ENCODE assay signal across 8 mouse cellular contexts in genomic region chr7:89337711-89338349, GRCm38 (mm10).
DNase-seq lines count a peak whose midpoint lies in the region; ATAC-seq and TF ChIP-seq lines count a peak whose summit lies in the region.

No protein-coding gene starts in this region.

- 28% methylated on average over 10 of the region's 10 CpGs for WGBS in lung, embryonic 15.5 days
- WGBS in embryonic facial prominence, embryonic 12.5 days: 45% methylated on average over 10 of the region's 10 CpGs
- WGBS in intestine, embryonic 16.5 days: 26% methylated on average over 10 of the region's 10 CpGs
- 5% methylated on average over 10 of the region's 10 CpGs for WGBS in olfactory bulb, adult 2 months

- no peak for TF ChIP-seq POLR2A in olfactory bulb, adult 2 months (IDR thresholded peaks at IDR 0.05; ENCODE audit: insufficient read depth, low read depth, low read length)

- TF ChIP-seq CTCF in olfactory bulb, adult 2 months (IDR thresholded peaks at IDR 0.05; ENCODE audit: insufficient read depth, low read depth, low read length): no peak

- ATAC-seq in lung, embryonic 15.5 days (ENCODE audit: borderline replicate concordance, extremely low read depth, low FRiP score, low TSS enrichment): no peak; the same call in 1 of the 2 replicates
- ATAC-seq in embryonic facial prominence, embryonic 12.5 days (ENCODE audit: insufficient number of reproducible peaks, insufficient read depth, low FRiP score, low TSS enrichment): peak; percentile 14; the same call in 1 of the 2 replicates
- ATAC-seq in intestine, embryonic 16.5 days: no peak
- ATAC-seq in cerebellum, adult (ENCODE audit: insufficient number of reproducible peaks, low FRiP score, low TSS enrichment): no peak; the same call in none of the 2 replicates

- peak overlapping the region; percentile 95 for H3K4me3 ChIP-seq in lung, embryonic 15.5 days
- peak overlapping the region; percentile 98 for H3K4me3 ChIP-seq in embryonic facial prominence, embryonic 12.5 days
- H3K4me3 ChIP-seq in intestine, embryonic 16.5 days (ENCODE audit: low read length): peak overlapping the region; percentile 86
- H3K4me3 ChIP-seq in olfactory bulb, adult 2 months (ENCODE audit: insufficient read depth, low read depth, low read length): peak overlapping the region; percentile 92

- DNase-seq in lung, adult 18-20 months: no peak
- DNase-seq in adrenal gland, adult 18-20 months (ENCODE audit: low spot score in 2 of 2): no peak
- no peak for DNase-seq in frontal cortex, postnatal 14 days (ENCODE audit: low spot score in 2 of 2)

- no peaks in the 10 kb centered on the region for H3K27me3 ChIP-seq in lung, embryonic 15.5 days
- no peaks in the 10 kb centered on the region for H3K27me3 ChIP-seq in embryonic facial prominence, embryonic 12.5 days
- H3K27me3 ChIP-seq in intestine, embryonic 16.5 days (replicated peaks; ENCODE audit: control insufficient read depth, insufficient read depth, low read length): no peaks in the 10 kb centered on the region

- H3K9me3 ChIP-seq in lung, embryonic 15.5 days: no peaks in the 10 kb centered on the region
- H3K9me3 ChIP-seq in embryonic facial prominence, embryonic 12.5 days: no peaks in the 10 kb centered on the region
- no peaks in the 10 kb centered on the region for H3K9me3 ChIP-seq in intestine, embryonic 16.5 days (ENCODE audit: control insufficient read depth, low read length)

- peak overlapping the region; percentile 73 for H3K4me2 ChIP-seq in lung, embryonic 15.5 days
- peak overlapping the region; percentile 86 for H3K4me2 ChIP-seq in embryonic facial prominence, embryonic 12.5 days (replicated peaks)
- H3K4me2 ChIP-seq in intestine, embryonic 16.5 days (ENCODE audit: low read depth, low read length): peak overlapping the region; percentile 70

- H3K27ac ChIP-seq in lung, embryonic 15.5 days: 0 out of 2 replicates have a peak overlapping the region, but pooled peaks have one; percentile 46
- no peak overlapping the region for H3K27ac ChIP-seq in embryonic facial prominence, embryonic 12.5 days
- H3K27ac ChIP-seq in intestine, embryonic 16.5 days (ENCODE audit: low read length): peak overlapping the region; percentile 75
- peak overlapping the region; percentile 61; the same call in 1 of the 2 replicates for H3K27ac ChIP-seq in olfactory bulb, adult 2 months (ENCODE audit: insufficient read depth, low read depth, low read length)

- peak overlapping the region; percentile 74 for H3K9ac ChIP-seq in lung, embryonic 15.5 days
- H3K9ac ChIP-seq in embryonic facial prominence, embryonic 12.5 days: peak overlapping the region; percentile 92
- peak overlapping the region; percentile 97 for H3K9ac ChIP-seq in intestine, embryonic 16.5 days (ENCODE audit: low read depth, low read length)

- no peaks in the 10 kb centered on the region for H3K36me3 ChIP-seq in lung, embryonic 15.5 days
- no peaks in the 10 kb centered on the region for H3K36me3 ChIP-seq in embryonic facial prominence, embryonic 12.5 days
- H3K36me3 ChIP-seq in intestine, embryonic 16.5 days (ENCODE audit: control insufficient read depth, insufficient read depth, low read length): no peaks in the 10 kb centered on the region

- H3K4me1 ChIP-seq in lung, embryonic 15.5 days: peaks cover 20% of the 10 kb centered on the region
- H3K4me1 ChIP-seq in embryonic facial prominence, embryonic 12.5 days: peaks cover 16% of the 10 kb centered on the region
- no peaks in the 10 kb centered on the region; the same call in 1 of the 2 replicates for H3K4me1 ChIP-seq in intestine, embryonic 16.5 days (ENCODE audit: control insufficient read depth, insufficient read depth, low read length)
- no peaks in the 10 kb centered on the region for H3K4me1 ChIP-seq in olfactory bulb, adult 2 months (ENCODE audit: control insufficient read depth, insufficient read depth, low read length)
